Mouse (Mus musculus) liver, postnatal 0 days (tissue): Measurements from ENCODE around the gene Kcnt1. TPM values are rescaled to one million over a fixed set of nuclear protein-coding genes. Genes with fewer than 3 reads are reported as not detected.

ENCODE experiments used
- ATAC-seq: fragments of 200-750 bp; cut with Nextera tagmentation; 2 replicates; pipeline ENCODE4 v1.8.0; 2017; ENCODE audit warnings: mild to moderate bottlenecking, moderate library complexity
- DNase-seq: peaks from one replicate; pipeline ENCODE4 v3.0.0-alpha.2; 2016
- H3K27ac ChIP-seq: fragments of 300-500 bp; sonication (generic); 2 replicates; pipeline ENCODE4 v1.5.1; 2014; ENCODE audit warnings: antibody characterized with exemption, moderate library complexity, mild to moderate bottlenecking, low read depth
- H3K27me3 ChIP-seq: fragments of 300-500 bp; sonication (generic); 2 replicates; pipeline ENCODE4 v1.6.1; 2014; ENCODE audit warnings: low read length, control low read depth, mixed read lengths; ENCODE audit not compliant: insufficient read depth
- H3K36me3 ChIP-seq: fragments of 300-500 bp; sonication (generic); replicated peaks from 2 replicates; pipeline ENCODE4 v1.6.1; 2014; ENCODE audit warnings: mild to moderate bottlenecking, control low read depth, low read length, moderate library complexity, mixed read lengths; ENCODE audit not compliant: insufficient read depth
- H3K4me1 ChIP-seq: fragments of 300-500 bp; sonication (generic); 2 replicates; pipeline ENCODE4 v1.6.1; 2014; ENCODE audit warnings: antibody characterized with exemption, mild to moderate bottlenecking, control low read depth; ENCODE audit not compliant: insufficient read depth
- H3K4me2 ChIP-seq: fragments of 300-500 bp; sonication (generic); 2 replicates; pipeline ENCODE4 v1.6.1; 2014; ENCODE audit warnings: low read depth, mild to moderate bottlenecking, low read length, moderate library complexity, mixed read lengths
- H3K4me3 ChIP-seq: fragments of 300-500 bp; sonication (generic); 2 replicates; pipeline ENCODE4 v1.5.1; 2014; ENCODE audit warnings: low read depth, low read length
- H3K9ac ChIP-seq: fragments of 300-500 bp; sonication (generic); replicated peaks from 2 replicates; pipeline ENCODE4 v1.6.1; 2014; ENCODE audit warnings: mild to moderate bottlenecking, moderate library complexity
- H3K9me3 ChIP-seq: fragments of 300-500 bp; sonication (generic); 2 replicates; pipeline ENCODE4 v1.6.1; 2016; ENCODE audit warnings: mild to moderate bottlenecking, control low read depth, low read length, mixed read lengths
- CTCF ChIP-seq: sonication (generic); IDR thresholded peaks from 2 replicates; pipeline ENCODE4 v1.5.1; 2016; ENCODE audit warnings: antibody characterized with exemption, low read depth
- EP300 ChIP-seq: IDR thresholded peaks from 2 replicates; pipeline ENCODE4 v1.6.1; 2016; ENCODE audit warnings: antibody characterized with exemption, low read depth, mild to moderate bottlenecking
- WGBS: fragments of 180-500 bp; shearing (Covaris S2); extraction: QIAGEN DNeasy Blood & Tissue Kit; methylation state at CpG from one replicate; pipeline ENCODE4 v1.1.7; 2014; ENCODE audit not compliant: insufficient replicate concordance; 5-methylcytosine and 5-hydroxymethylcytosine counted together
- polyA plus RNA-seq: library from polyadenylated mRNA; unstranded; fragments of >200 nt; fragmentation: Nextera tagmentation; extraction: Ambion mirVana; gene quantifications from 2 replicates; pipeline ENCODE4 v1.2.1, GENCODE M21; 2015

Gene Kcnt1
- polyA plus RNA-seq, 1 experiment from 2014 or later, result 0.11 TPM

- peaks cover 3% of the 10 kb centered on the region for H3K4me1 ChIP-seq
- H3K27me3 ChIP-seq, result peaks cover 30% of the 10 kb centered on the region
- H3K4me2 ChIP-seq, result no peak overlapping the region
- WGBS, result 44% methylated on average over 5 of the region's 5 CpGs
- H3K27ac ChIP-seq, result no peak overlapping the region
- ATAC-seq (no peak), DNase-seq (no peak)
- H3K9me3 ChIP-seq, result no peaks in the 10 kb centered on the region
- H3K36me3 ChIP-seq, result no peaks in the 10 kb centered on the region
- no peak overlapping the region for H3K4me3 ChIP-seq
- H3K9ac ChIP-seq, result no peak overlapping the region
- no peak for TF ChIP-seq CTCF
- no peak for TF ChIP-seq EP300
Observed at GRCm38 (mm10) chr2:25866656-25867055, 3.1 kb downstream of the Kcnt1 start.

DNA sequence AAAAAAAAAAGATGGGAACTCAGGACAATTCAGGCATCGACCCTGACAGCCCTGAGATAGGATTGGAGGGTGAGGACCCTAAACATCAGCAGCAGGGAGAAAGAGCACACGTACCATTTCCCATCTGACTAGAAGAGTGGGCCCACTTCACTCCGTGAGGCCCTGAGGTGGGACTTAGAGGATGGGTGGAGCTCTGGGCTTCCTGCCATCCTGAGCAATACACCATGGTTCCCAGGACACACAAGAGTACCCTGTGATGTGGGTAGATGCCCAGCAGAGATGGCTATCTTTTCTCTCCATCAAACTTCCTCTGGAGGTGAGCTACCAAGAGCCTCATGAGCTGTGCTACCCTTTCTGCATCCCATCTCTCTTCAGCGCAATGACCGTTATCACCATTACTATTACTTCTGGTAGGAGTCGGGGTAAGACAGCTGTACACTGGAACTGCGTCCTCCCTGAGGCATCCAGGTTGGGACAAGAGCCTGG lies 13.8 kb downstream of the Kcnt1 start:
- Histone ChIP-seq H3K36me3 (no peaks in the 10 kb centered on the region), H3K9me3 (no peaks in the 10 kb centered on the region), H3K4me3 (no peak overlapping the region), H3K4me2 (no peak overlapping the region), H3K9ac (no peak overlapping the region), H3K27ac (no peak overlapping the region), H3K4me1 (no peaks in the 10 kb centered on the region), H3K27me3 (peaks cover 30% of the 10 kb centered on the region)
- WGBS, result 31% methylated on average over 7 of the region's 7 CpGs
- ATAC-seq (no peak), DNase-seq (no peak)
- TF ChIP-seq CTCF (no peak), EP300 (no peak)

- Histone ChIP-seq H3K27ac (no peak overlapping the region), H3K4me1 (no peaks in the 10 kb centered on the region), H3K4me3 (no peak overlapping the region), H3K36me3 (no peaks in the 10 kb centered on the region), H3K9ac (no peak overlapping the region), H3K27me3 (peaks cover 30% of the 10 kb centered on the region), H3K9me3 (no peaks in the 10 kb centered on the region), H3K4me2 (no peak overlapping the region)
- no peak for TF ChIP-seq CTCF
- TF ChIP-seq EP300, result no peak
- 4% methylated on average over 48 of the region's 49 CpGs for WGBS
- no peak for DNase-seq
- ATAC-seq, result no peak
Observed at GRCm38 (mm10) chr2:25877736-25878268, 14.3 kb downstream of the Kcnt1 start.

- DNase-seq (no peak), ATAC-seq (no peak)
- Histone ChIP-seq H3K36me3 (no peaks in the 10 kb centered on the region), H3K27me3 (peaks cover 30% of the 10 kb centered on the region), H3K4me2 (no peak overlapping the region), H3K9me3 (no peaks in the 10 kb centered on the region), H3K4me1 (no peaks in the 10 kb centered on the region), H3K27ac (no peak overlapping the region), H3K9ac (no peak overlapping the region), H3K4me3 (no peak overlapping the region)
- WGBS, result 60% methylated on average over 2 of the region's 2 CpGs
- TF ChIP-seq CTCF, result no peak
- no peak for TF ChIP-seq EP300
Observed at GRCm38 (mm10) chr2:25878516-25878915, 15.0 kb downstream of the Kcnt1 start.

DNA sequence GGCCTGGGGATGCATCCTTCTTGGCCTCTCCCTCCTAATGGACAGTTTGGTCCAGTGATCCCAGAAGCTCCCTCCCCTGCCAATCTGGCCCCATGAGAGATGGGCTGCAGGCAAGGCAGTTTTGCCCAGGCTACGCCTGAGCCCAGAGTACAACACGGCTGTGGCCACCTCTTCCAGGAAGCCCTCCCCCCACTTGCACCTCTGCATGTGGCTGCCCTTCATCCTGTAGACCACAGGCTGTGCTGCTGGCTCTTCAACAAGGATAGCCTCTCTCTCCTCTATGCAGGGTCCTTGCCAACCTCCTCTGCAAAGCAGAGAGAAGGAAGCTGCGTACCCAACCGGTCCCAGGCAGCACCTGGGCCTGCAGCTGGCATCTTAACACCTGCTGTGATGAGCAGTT lies 15.5 kb downstream of the Kcnt1 start:
- Histone ChIP-seq H3K4me2 (no peak overlapping the region), H3K36me3 (no peaks in the 10 kb centered on the region), H3K27ac (no peak overlapping the region), H3K9ac (no peak overlapping the region), H3K4me1 (no peaks in the 10 kb centered on the region), H3K4me3 (no peak overlapping the region), H3K27me3 (peaks cover 27% of the 10 kb centered on the region), H3K9me3 (no peaks in the 10 kb centered on the region)
- DNase-seq (no peak), ATAC-seq (no peak)
- WGBS, result 69% methylated on average over 4 of the region's 4 CpGs
- TF ChIP-seq EP300, result no peak
- no peak for TF ChIP-seq CTCF

DNA sequence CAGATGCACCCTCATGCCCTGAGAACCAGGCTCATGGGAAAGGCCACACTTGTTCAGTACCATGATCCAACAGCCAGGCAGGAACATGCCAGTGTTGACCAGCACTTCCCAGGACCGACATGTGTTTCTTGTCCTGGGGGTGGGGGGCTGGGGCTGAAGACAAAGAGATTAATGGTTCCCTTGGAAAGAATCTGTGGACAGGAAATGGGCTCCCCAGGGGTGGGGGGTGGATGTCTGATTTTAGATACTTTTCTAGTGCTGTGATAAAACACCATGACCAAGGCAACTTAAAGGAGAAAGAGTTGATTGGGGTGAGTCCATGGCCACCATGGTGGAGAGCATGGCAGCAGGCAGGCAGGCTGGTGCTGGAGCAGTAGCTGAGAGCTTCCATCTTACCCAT lies 18.7 kb downstream of the Kcnt1 start:
- DNase-seq, result no peak
- 10% methylated on average over 1 of the region's 1 CpGs for WGBS
- no peak for ATAC-seq
- H3K9me3 ChIP-seq, result no peaks in the 10 kb centered on the region
- H3K4me3 ChIP-seq, result no peak overlapping the region
- no peaks in the 10 kb centered on the region for H3K36me3 ChIP-seq
- no peak for TF ChIP-seq CTCF
- no peak for TF ChIP-seq EP300
- H3K27me3 ChIP-seq, result peaks cover 23% of the 10 kb centered on the region
- no peaks in the 10 kb centered on the region for H3K4me1 ChIP-seq
- no peak overlapping the region for H3K27ac ChIP-seq
- H3K9ac ChIP-seq, result no peak overlapping the region
- H3K4me2 ChIP-seq, result no peak overlapping the region

- Histone ChIP-seq H3K4me2 (no peak overlapping the region), H3K9ac (no peak overlapping the region), H3K9me3 (no peaks in the 10 kb centered on the region), H3K27ac (no peak overlapping the region), H3K4me1 (no peaks in the 10 kb centered on the region), H3K4me3 (no peak overlapping the region), H3K36me3 (no peaks in the 10 kb centered on the region), H3K27me3 (no peaks in the 10 kb centered on the region)
- TF ChIP-seq CTCF, result no peak
- no peak for TF ChIP-seq EP300
- DNase-seq (no peak), ATAC-seq (no peak)
- 71% methylated on average over 3 of the region's 3 CpGs for whole genome bisulfite sequencing
Observed at GRCm38 (mm10) chr2:25884756-25885155, 21.2 kb downstream of the Kcnt1 start.
